ENCODE assay signal across 14 mouse cellular contexts in genomic region chr10:93680680-93681377, GRCm38 (mm10). TPM values are rescaled to one million over a fixed set of nuclear protein-coding genes. Genes with fewer than 3 reads are reported as not detected.
DNase-seq lines count a peak whose midpoint lies in the region; ATAC-seq and TF ChIP-seq lines count a peak whose summit lies in the region.
"Had no signal": no experiment of that assay in that cellular context is flagged by ENCODE, and none has a peak within 500 bp of the region (broad histone marks: within the 10 kb centered on the region; RNA-seq: fewer than 3 reads in every experiment).

No protein-coding gene starts in this region.

- TF ChIP-seq CTCF in lung, postnatal 0 days (IDR thresholded peaks at IDR 0.05): no peak

- no peak overlapping the region for H3K4me2 ChIP-seq in lung, postnatal 0 days (replicated peaks; ENCODE audit: low read depth, low read length)
- H3K4me2 ChIP-seq in liver, embryonic 15.5 days: no peak overlapping the region
- H3K4me2 ChIP-seq: heart, embryonic 12.5 days; limb, embryonic 13.5 days had no signal

- H3K4me3 ChIP-seq in lung, postnatal 0 days (ENCODE audit: low read depth, low read length): no peak overlapping the region
- H3K4me3 ChIP-seq in liver, embryonic 15.5 days (replicated peaks): no peak overlapping the region
- H3K4me3 ChIP-seq: heart, embryonic 12.5 days; limb, embryonic 13.5 days had no signal

- no peak for TF ChIP-seq EP300 in lung, postnatal 0 days (IDR thresholded peaks at IDR 0.05)

- DNase-seq in lung, postnatal 0 days (ENCODE audit: low spot score): peak; percentile 46
- DNase-seq in lung, adult 18-20 months: no peak
- DNase-seq in brain, adult 2 months (ENCODE audit: low read depth, low spot score): peak; percentile 75
- peak; percentile 51 for DNase-seq in brain, embryonic 18.5 days (ENCODE audit: low read depth, low spot score)
- no peak for DNase-seq in kidney, postnatal 36 days
- no peak for DNase-seq in layer of hippocampus, adult 9-10 months (ENCODE audit: low spot score)
- DNase-seq: adrenal gland, adult 2 months; kidney, postnatal 14 days; lung, postnatal 4 days had no signal

- no peaks in the 10 kb centered on the region for H3K36me3 ChIP-seq in lung, postnatal 0 days (ENCODE audit: insufficient read depth, low read length)
- no peaks in the 10 kb centered on the region for H3K36me3 ChIP-seq in liver, embryonic 15.5 days (replicated peaks)
- H3K36me3 ChIP-seq: heart, embryonic 12.5 days had no signal

- ATAC-seq in lung, postnatal 0 days: no peak
- ATAC-seq in liver, embryonic 15.5 days (ENCODE audit: insufficient read depth): no peak
- ATAC-seq: intestine, postnatal 0 days had no signal

- no peaks in the 10 kb centered on the region for H3K9me3 ChIP-seq in lung, postnatal 0 days (ENCODE audit: low read length)
- no peaks in the 10 kb centered on the region for H3K9me3 ChIP-seq in liver, embryonic 15.5 days (replicated peaks)
- H3K9me3 ChIP-seq: heart, embryonic 12.5 days; limb, embryonic 13.5 days had no signal

- 69% methylated on average over 6 of the region's 6 CpGs for WGBS in lung, postnatal 0 days
- 55% methylated on average over 6 of the region's 6 CpGs for WGBS in liver, embryonic 15.5 days (ENCODE audit: insufficient replicate concordance)

- no peak overlapping the region for H3K9ac ChIP-seq in lung, postnatal 0 days (replicated peaks; ENCODE audit: low read depth)
- H3K9ac ChIP-seq in liver, embryonic 15.5 days: no peak overlapping the region
- H3K9ac ChIP-seq: heart, embryonic 12.5 days; limb, embryonic 13.5 days had no signal

- no peak overlapping the region for H3K27ac ChIP-seq in lung, postnatal 0 days (ENCODE audit: low read length)
- H3K27ac ChIP-seq in liver, embryonic 15.5 days (replicated peaks): peak overlapping the region; percentile 61
- H3K27ac ChIP-seq: limb, embryonic 13.5 days had no signal

- no peaks in the 10 kb centered on the region for H3K27me3 ChIP-seq in lung, postnatal 0 days (replicated peaks; ENCODE audit: insufficient read depth, low read length)
- no peaks in the 10 kb centered on the region for H3K27me3 ChIP-seq in liver, embryonic 15.5 days
- H3K27me3 ChIP-seq: CH12.LX; heart, embryonic 12.5 days; limb, embryonic 13.5 days had no signal

- H3K4me1 ChIP-seq in lung, postnatal 0 days (ENCODE audit: insufficient read depth, low read depth, low read length): peaks cover 9% of the 10 kb centered on the region; the same call in 1 of the 2 replicates
- H3K4me1 ChIP-seq in liver, embryonic 15.5 days (replicated peaks): peaks cover 72% of the 10 kb centered on the region

RNA-seq across cellular contexts. Expression of gene Ntn4, which starts 40.3 kb away (rescaled TPM):
- polyA plus RNA-seq in lung, postnatal 0 days (2015; fragmentation: Nextera tagmentation; extraction: Ambion mirVana): 1.3 and 1.4 TPM in 2 replicates
- 0.07 and 0.09 TPM in 2 replicates for polyA plus RNA-seq in liver, embryonic 15.5 days (2015; fragmentation: Nextera tagmentation; extraction: Ambion mirVana)

Comparison
In these comparisons a context has a peak if more than half of its experiments do, and no peak if none do; other contexts are left out.
1. DNase-seq: peak in lung, postnatal 0 days (single experiment), brain, adult 2 months (single experiment) and brain, embryonic 18.5 days (single experiment); none in lung, adult 18-20 months (0 of 2), kidney, postnatal 36 days (0 of 2) and layer of hippocampus, adult 9-10 months (single experiment).